Mouse (Mus musculus) adrenal gland, adult 8-10 months (tissue): ENCODE data around the gene Tunar. TPM values are rescaled to one million over a fixed set of nuclear protein-coding genes. Genes with fewer than 3 reads are reported as not detected.

Experiments used
- DNase-seq: peaks from one replicate; pipeline ENCODE4 v3.0.0; 2022
- total RNA-seq, 4 experiments: library from RNA; stranded (reverse); gene quantifications; 2 replicates each; pipeline ENCODE4 v1.2.4; 2022

Gene Tunar
- 1 to 10 TPM in 1 of 4 experiments, under 1 TPM in 3; 0.38 to 1.3 (median 0.46) TPM for total RNA-seq

DNA sequence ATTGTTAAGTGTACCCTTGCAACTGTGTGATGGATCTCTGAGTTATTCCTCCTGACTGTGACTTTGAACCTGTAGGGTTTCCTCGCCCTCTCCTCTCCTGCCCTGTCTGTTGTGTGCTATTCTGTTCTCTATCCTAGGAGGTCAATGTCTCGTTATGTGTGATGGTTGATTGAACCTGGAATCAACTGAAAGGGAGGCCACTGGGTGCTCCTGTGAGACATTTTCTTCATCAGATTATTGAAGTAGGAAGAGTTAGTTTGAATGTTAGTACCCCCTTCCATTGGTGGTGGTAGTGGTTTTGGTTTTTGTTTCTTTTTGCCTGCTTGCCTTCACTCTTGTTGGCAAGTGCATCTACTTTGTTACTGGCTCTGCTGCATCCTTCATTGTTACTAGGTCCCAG lies at the start of gene Tunar:
Gene Tunar, plus strand, starts transcription at position 301 of the 400 bp plus-strand sequence.
- no peak for DNase-seq

GRCm38 (mm10) chr12:105312571-105313035 lies 21.1 kb upstream of the Tunar start:
- DNase-seq = no peak

DNA sequence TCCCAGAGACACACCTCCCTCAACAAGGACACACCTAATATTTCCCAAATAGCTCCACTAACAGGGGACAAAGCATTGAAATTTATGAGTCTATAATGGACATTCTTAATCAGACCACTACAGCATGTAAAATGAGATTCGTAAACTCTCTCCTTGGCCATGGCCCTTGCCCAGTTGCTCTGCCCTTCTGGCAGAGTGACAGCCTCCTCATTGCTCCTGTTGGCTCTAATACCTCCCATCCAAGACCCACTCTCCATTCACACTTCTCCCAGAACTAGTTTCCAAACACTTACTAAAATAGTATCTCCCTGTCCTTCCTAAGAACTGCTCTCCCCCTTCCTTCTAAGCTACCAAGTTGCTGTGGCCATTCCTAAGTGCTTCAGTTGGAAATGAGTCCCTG lies 19.3 kb upstream of the Tunar start:
- DNase-seq = no peak

- no peak for DNase-seq
Measured at GRCm38 (mm10) chr12:105322160-105322559, 11.5 kb upstream of the Tunar start.

GRCm38 (mm10) chr12:105327051-105327450 lies 6.6 kb upstream of the Tunar start:
- no peak for DNase-seq

DNA sequence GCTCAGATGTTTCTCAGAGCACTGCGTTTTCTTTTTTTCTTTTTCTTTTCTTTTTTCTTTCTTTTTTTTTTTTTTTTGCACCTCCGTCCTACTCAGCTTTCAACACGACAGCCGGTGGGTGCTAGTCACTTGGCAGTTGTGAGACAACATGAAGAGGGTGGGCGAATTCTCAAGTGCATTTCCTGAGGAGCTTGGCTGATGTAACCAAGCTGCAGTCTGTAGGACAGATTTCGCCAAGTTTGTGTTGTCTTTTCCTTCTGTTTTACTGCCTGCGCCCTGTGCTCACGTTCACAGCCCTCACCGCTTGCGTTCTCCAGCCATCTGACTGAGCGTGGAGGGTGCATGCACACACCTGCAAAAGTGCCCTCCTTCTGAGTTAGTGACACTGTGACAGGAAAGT lies 5.3 kb upstream of the Tunar start:
- no peak for DNase-seq

GRCm38 (mm10) chr12:105336094-105336420 lies 2.4 kb downstream of the Tunar start:
- no peak for DNase-seq

DNA sequence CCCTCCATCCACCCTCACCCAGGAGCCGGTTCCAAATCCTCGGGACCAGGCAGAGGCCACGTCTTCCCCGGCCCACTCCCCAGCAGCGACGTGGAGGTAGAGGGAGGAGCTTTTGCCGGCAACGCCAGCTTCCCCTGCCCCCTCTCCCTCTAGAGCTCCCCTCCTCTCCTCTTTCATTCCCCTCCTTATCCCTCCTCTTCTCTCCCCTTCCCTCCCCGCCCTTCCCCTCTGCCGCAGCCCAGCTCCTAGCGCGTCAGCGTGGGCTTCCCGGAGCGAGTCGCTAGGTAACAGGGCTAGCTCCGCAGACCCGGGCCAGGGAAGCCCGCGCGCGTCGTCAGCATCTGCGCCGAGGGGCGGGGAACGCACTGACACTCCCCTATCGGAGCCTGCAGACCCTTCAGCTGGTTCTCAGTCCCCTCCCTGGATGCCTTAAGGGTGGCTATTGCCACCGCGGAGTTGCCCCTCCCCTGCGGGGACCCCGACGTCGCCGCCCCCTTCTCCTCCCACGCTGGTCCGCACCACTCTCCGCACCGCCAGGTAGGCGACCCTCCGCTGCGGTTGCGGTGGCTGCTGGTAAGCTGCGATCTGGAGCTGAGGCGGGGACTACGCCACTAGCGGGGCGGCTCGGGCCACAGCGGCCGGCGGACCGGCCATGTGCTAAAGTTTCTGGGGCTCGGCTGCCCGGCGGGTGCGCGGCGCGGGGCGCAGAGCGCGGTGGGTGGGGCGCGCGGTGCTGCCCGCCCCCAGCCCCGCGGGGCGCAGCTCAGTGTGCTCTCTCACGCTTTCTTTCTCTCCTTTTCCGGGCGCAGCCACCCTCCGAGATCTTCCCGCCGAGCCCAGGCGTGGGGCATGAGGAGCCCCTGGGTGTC lies 3.0 kb downstream of the Tunar start:
- no peak for DNase-seq

- no peak for DNase-seq
Measured at GRCm38 (mm10) chr12:105337290-105338005, 3.8 kb downstream of the Tunar start.

GRCm38 (mm10) chr12:105338256-105338977 lies 4.7 kb downstream of the Tunar start:
- no peak for DNase-seq

DNA sequence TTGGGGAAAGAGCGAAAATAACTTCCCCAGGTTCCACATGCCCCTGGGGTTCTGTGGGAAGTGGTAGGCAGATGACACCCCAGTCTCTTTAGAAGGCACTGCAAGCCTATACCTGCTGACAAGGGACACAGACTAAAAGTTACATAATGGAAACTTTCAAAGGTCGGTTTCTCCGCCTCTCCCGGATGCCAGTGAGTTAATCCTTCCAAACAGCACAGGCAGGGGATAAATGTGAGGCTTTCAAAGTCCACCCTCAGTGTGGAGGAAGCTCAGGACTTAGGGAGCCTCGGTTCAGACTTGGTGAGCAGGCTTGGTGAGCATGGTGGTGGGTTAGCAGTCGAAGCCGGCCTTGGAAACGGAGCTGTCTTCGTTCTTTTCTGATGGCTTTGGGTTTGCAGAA lies 7.9 kb downstream of the Tunar start:
- DNase-seq = no peak

GRCm38 (mm10) chr12:105344460-105344859 lies 10.8 kb downstream of the Tunar start:
- no peak for DNase-seq

GRCm38 (mm10) chr12:105346861-105347260 lies 13.2 kb downstream of the Tunar start:
- no peak for DNase-seq

DNA sequence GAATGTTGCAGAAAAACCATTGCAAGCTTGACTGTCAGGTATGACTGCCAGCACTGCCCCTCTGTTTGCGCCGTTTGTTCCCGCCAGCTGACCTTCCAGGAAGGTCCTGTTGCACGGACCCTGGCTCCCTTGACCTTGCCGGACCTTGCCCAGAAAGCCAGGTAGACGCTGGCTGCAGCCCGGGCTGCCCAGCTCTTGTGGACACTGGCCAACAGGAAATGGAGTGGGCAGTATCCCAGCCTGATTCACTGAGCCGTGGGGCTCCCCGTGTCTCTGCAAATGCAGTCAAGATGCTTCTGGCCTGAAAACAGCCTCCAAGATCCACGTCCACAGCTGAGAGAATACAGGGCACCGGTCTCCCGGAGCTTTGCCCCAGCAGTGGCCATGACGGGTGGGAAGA lies 13.6 kb downstream of the Tunar start:
- no peak for DNase-seq

GRCm38 (mm10) chr12:105354266-105354665 lies 20.6 kb downstream of the Tunar start:
- DNase-seq = no peak

DNA sequence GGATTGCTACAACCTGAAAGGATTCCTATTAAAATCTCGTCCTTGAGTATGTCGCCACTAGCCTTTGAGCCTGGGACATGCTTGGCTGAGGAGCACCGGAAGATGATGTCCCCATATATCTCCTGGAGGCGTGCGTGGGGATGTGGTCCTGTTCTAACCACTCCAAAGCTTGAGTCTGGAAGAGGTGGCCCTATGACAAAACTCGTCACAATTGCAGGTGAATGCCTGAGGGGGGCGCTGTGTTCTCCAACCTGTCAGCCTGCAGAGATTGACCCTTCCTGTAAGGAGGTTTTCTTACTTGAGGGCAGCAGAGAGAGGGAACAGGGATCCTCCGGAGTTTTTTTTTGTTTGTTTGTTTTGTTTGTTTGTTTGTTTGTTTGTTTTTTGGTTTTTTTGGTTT lies 21.1 kb downstream of the Tunar start:
- DNase-seq = no peak

GRCm38 (mm10) chr12:105356781-105357180 lies 23.1 kb downstream of the Tunar start:
- DNase-seq = no peak

DNA sequence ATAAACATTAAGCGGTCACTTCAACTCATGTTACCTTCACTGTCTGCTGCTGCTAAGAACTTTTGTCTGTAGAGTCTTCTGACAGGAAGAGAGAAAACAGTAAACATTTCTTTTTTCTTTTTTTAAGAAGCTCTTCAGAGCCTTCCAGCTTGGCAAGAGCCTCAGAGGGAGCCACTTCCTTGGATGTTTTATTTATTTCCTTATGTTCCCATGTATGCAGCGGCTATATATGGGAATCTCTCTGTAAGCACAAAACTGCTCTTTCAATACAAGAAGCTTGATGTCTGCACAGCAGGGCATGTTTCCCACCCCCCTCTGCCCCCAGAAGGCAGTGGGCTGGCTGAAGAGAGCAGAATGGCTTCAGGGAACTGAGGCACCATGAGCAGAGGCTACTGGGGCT lies 30.0 kb downstream of the Tunar start:
- DNase-seq = no peak

DNA sequence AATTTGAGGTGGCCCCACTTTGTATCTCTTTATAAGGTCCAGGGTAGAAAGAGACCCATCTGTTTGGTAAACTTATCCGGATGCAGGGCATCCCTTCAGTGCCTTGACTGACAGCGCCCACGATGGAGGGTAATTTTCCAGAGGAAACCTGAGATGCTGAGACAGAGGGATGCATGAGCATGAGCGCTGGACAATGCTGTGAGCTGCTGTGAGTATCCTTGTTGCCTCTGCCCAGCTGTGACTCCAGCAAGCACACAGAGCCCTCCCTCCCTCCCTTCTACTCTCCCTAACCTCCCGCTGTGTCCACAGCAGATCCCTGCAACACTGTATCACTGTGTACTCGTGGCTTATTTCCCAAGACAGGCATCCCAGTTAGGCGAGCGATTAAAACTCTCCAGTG lies 40.9 kb downstream of the Tunar start:
- DNase-seq = no peak

GRCm38 (mm10) chr12:105376976-105377375 lies 43.3 kb downstream of the Tunar start:
- DNase-seq = peak; percentile 2

DNA sequence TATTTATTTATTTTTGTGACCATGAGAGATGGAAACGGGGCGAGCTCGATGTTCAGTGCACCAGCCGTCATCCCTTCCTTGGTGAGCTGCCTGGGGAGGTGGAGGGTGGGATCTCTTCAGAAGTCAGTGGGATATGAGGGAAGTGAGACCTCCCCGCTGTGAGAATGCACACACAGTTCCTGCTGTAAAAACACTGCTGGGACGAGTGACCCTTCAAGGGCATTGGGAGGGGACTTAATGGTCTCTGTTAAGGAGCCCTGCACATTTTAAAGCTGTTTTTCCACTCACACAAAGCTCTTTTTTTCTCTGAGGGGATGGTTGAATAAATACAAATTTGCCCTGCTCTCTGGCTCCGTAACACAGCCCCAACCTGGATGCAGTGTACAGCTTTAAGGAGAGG lies 49.1 kb downstream of the Tunar start:
- DNase-seq = no peak

- no peak for DNase-seq
Measured at GRCm38 (mm10) chr12:105394671-105395070, 61.0 kb downstream of the Tunar start.

DNA sequence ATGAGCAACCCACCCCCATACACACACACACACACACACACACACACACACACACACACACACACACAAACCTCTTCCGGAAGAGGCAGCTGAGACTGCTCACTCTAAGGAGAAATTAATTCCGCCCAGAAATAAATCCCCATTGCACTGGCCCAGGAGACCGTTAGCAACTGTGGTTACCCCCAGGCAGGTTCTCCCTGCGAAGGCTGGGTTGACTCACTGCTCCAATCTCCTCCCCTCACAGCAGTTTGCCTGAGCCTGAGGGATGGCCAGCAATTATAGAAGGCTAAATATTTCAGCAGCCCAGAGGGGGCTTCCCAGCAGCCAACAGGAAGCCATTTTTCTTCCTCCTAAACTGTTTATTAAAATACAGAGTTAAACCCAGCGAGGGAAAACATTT lies 64.5 kb downstream of the Tunar start:
- no peak for DNase-seq
